Mouse (Mus musculus) liver, adult (tissue): ENCODE measurements around the gene Pcdh20.

Experiments used
- GATA4 ChIP-seq: IDR thresholded peaks from 2 replicates; pipeline ENCODE4 v1.6.1; 2014; ENCODE audit warnings: mild to moderate bottlenecking, low read length; ENCODE audit not compliant: insufficient replicate concordance

Pcdh20 gene

DNA sequence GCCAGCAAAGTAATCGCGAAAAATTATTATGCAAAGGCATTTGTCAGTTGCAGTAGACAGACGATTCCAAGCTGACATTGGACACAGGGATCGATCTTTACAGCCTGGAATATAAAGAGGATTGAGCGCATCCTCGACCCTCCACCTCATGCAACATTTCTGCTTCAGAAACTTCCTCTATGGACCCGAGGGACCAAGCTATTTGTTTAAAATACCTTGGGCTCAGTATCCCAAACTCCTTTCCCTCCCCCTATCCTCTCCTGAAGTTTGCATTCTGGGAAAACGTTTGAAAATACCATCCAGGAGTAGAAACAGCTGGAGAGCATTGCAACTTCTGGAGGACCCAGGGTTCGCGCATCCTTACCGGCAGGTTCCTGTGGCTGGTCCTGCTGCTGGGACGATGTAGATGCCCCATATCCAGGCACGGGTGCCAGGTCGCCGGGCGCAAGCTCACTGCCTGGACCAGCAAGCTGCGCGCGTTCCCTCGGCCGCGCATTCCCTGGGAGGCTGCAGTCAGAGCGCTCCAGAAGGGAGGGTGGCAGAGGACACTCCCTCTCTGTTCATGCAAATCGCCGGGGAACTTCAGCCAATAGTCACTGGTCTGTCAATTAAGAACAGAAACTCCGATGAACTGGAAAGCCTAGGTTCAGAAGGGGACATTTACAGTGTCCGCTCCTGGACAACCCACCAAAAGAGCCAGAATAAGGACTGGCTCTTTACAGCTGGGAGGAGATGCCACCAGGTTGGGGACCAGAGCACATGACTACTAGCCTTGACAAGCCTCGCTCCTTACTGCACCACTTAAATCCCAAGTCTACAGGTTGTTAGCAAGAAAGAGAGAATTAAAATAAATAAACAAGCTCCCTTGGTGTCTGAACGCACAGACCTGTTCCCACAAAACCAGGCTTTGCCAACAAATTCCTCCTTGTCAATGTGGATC lies at the start of gene Pcdh20:
Gene Pcdh20 (minus strand): TSS at position 902 of the 940 bp plus-strand sequence.
- no peak for TF ChIP-seq GATA4

- TF ChIP-seq GATA4 = no peak
These were observed 8.7 kb upstream of the Pcdh20 start for GRCm38 (mm10) chr14:88479909-88480308.

DNA sequence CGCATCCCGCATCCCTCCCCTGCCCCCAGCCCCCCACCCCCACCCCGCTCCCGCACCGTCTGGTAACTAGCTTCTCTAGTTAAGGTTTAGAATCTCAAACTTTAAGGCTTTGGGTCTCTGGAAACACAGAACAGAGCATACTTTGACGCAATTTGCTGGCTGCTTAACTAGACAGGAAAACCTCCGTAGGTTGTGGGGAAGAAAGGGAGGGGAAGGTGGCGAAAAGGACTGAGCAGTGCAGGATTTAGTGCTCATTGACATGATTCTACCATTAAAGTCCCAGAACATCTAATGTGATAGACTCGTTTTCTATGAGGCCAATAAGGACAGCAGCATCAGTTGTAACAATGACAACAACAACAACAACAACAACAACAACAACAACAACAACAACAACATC lies 1.2 kb downstream of the Pcdh20 start:
- no peak for TF ChIP-seq GATA4

DNA sequence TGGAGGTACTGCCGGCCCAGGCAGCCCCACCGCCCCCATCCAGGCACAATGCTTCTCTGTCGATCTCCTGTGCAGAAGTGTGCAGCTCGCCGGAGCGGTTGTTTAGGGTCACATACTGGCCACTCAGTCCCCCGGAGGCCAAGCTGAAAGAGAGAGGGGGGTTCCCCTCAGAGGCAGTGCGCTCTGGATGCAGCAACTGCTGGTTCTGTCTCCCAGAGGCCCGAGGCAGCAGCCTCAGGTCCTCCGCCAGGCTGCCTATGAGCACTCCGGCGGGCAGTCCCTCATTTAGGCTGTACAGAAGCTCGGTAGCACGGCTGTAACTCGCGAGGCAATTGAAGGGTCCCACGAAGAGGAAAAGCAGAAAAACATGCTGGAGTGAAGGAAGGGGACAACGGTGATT lies 1.8 kb downstream of the Pcdh20 start:
- no peak for TF ChIP-seq GATA4

GRCm38 (mm10) chr14:88466416-88466815 lies 4.8 kb downstream of the Pcdh20 start:
- TF ChIP-seq GATA4 = no peak

GRCm38 (mm10) chr14:88464356-88464755 lies 6.8 kb downstream of the Pcdh20 start:
- no peak for TF ChIP-seq GATA4

GRCm38 (mm10) chr14:88463357-88463756 lies 7.8 kb downstream of the Pcdh20 start:
- peak; percentile 48; the same call in 1 of the 2 replicates for TF ChIP-seq GATA4

GRCm38 (mm10) chr14:88462944-88463343 lies 8.3 kb downstream of the Pcdh20 start:
- no peak for TF ChIP-seq GATA4

DNA sequence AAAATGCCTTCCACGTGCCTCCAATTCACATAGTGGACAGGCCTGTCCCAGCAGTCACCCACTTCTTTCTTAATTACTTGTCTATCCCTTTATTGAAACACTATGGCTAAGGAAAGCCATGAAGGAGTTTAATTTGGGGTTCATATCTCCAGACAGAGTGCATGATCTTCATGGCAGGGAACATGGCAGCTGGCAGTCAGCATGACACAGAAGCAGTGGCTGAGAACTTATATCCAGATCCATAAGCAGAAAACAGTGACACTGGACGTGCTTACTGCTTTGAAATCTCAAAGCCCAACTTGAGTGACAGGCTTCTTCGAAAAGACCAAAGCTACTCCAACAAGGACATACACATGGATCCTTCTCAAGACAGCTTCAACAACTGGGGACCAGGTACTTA lies 10.5 kb downstream of the Pcdh20 start:
- no peak for TF ChIP-seq GATA4

DNA sequence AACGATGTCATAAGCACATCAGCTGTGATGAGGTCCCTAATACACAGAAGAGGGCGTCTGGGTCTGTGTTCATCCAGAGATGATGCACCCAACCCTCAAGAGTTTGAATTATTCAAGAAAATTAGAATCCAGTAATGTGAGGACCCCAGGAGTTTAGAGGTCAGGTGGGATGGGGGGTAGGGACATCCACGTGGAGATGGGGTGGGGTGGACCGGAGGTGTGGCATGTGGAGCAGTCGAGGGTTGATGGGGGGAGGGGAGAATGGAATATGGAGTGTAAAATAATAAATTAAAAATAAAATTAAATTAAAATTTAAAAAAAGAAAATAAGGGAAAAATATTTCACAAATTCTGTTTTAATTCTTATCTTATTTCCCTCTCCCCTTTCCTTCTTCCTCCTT lies 27.9 kb downstream of the Pcdh20 start:
- no peak for TF ChIP-seq GATA4

DNA sequence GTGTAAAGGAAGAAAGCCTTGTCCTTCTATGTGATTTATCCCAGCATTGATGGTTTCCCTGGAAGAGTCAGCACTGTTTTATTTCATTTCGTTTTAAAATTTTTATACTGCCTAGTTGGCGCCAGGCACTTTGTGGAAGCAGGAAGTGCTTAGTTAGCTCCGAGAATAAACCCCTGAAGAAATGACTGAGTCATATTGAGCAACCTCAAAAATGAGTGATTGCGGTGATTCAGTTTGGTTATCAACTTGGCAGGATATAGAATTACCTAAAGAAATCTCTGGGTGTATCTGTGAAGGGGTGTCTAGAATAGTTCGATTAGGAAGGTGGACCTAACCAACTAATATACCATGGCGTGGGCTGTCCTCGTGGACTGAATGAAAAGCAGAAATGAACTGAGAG lies 41.8 kb downstream of the Pcdh20 start:
- no peak for TF ChIP-seq GATA4

DNA sequence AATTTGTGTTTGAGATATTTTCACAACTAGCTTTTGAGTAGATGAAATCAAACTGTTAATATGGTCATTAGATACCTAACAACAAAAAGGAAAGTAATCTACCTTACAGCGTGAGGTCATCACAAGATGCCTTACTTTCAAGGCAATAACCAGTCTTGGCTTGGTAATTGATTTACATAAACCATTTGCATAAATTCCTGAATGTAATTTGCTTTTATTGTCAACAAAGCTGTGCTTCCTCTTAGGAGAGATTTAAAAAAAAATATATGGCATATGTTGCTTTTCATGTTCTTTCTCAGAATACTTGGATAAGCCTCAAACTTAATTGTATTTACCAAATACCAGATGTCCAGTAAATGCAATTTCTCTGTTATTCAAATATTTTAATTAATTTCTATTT lies 43.8 kb downstream of the Pcdh20 start:
- TF ChIP-seq GATA4 = no peak
